Mouse (Mus musculus): ENCODE results near the gene Cldn4. TPM values are rescaled to one million over a fixed set of nuclear protein-coding genes. Genes with fewer than 3 reads are reported as not detected.
A peak's percentile ranks its signal among the peaks of the same experiment; 100 is the strongest.

Cldn4 gene
- total and polyA plus RNA-seq, 3 experiments = 0.17 to 0.51 TPM; not detected in 1

GRCm38 (mm10) chr5:134965473-134965851 is 18.7 kb upstream of the Cldn4 start:
- Histone ChIP-seq H3K4me2 (ENCODE audit: insufficient read depth, low read depth, poor library complexity, severe bottlenecking) (peak overlapping the region; percentile 91), H3K9ac (ENCODE audit: insufficient read depth, low read depth) (peak overlapping the region; percentile 15; the same call in 1 of the 2 replicates), H3K4me3 (replicated peaks in 1 of 3; ENCODE audit: low read depth in 2 of 3, low read length in 2 of 3, poor library complexity in 1 of 3) (no peak overlapping the region), H3K27me3 (replicated peaks) (peaks cover 28% of the 10 kb centered on the region), H3K27ac (ENCODE audit: insufficient read depth, low read depth) (no peak overlapping the region), H3K79me2 (replicated peaks; ENCODE audit: control insufficient read depth, extremely low read depth, insufficient read depth, poor library complexity, severe bottlenecking) (no peaks in the 10 kb centered on the region), H3K9me3 (replicated peaks; ENCODE audit: low read length) (no peaks in the 10 kb centered on the region), H3K4me1 (ENCODE audit: control insufficient read depth in 1 of 2, insufficient read depth in 2 of 2) (peaks cover 0 to 33% of the 10 kb centered on the region in 2 experiments; a peak in 2 of 4 replicates), H3K36me3 (replicated peaks in 1 of 2; ENCODE audit: control insufficient read depth in 1 of 2, insufficient read depth in 1 of 2, low read length in 1 of 2) (no peaks in the 10 kb centered on the region)
- DNase-seq (ENCODE audit: extremely low read depth) = peak; percentile 76
- in situ Hi-C loops (cut with MboI; ENCODE audit: low pct_ligation_motif_present, low pct_unique_long_range_greater_than_20kb, low sequenced_read_pairs) (no loop called here), dilution Hi-C loops (cut with MboI; ENCODE audit: extremely low pct_ligation_motif_present, extremely low pct_unique_long_range_greater_than_20kb, low sequenced_read_pairs) (no loop called here)
- TF ChIP-seq MXI1 (IDR thresholded peaks at IDR 0.05; ENCODE audit: low read depth, low read length) (no peak), JUN (IDR thresholded peaks at IDR 0.05; ENCODE audit: insufficient read depth, low read depth, low read length) (no peak), CHD1 (IDR thresholded peaks at IDR 0.05; ENCODE audit: low read depth, low read length) (no peak), ETS1 (conservative IDR thresholded peaks at IDR 0.05; ENCODE audit: low read depth, low read length) (no peak), MAX (IDR thresholded peaks at IDR 0.05; ENCODE audit: low read length) (no peak), CHD2 (IDR thresholded peaks at IDR 0.05; ENCODE audit: low read length) (no peak), CTCF (conservative IDR thresholded peaks at IDR 0.05 in 1 of 2, IDR thresholded peaks at IDR 0.05 in 1 of 2; ENCODE audit: low read depth in 2 of 2, low read length in 2 of 2) (peak; percentile 63 to 94), MYC (IDR thresholded peaks at IDR 0.05; ENCODE audit: low read depth, low read length) (no peak), ELF1 (IDR thresholded peaks at IDR 0.05; ENCODE audit: low read depth, low read length) (peak; percentile 42; the same call in 1 of the 2 replicates), NELFE (IDR thresholded peaks at IDR 0.05; ENCODE audit: low read depth, low read length) (no peak; the same call in 1 of the 2 replicates), POLR2AphosphoS2 (IDR thresholded peaks at IDR 0.05; ENCODE audit: low read depth, low read length) (no peak), PAX5 (IDR thresholded peaks at IDR 0.05; ENCODE audit: low read length) (no peak), USF2 (conservative IDR thresholded peaks at IDR 0.05; ENCODE audit: low read depth, low read length) (no peak), ZKSCAN1 (IDR thresholded peaks at IDR 0.05; ENCODE audit: borderline replicate concordance, low read depth, low read length) (no peak), JUND (conservative IDR thresholded peaks at IDR 0.05; ENCODE audit: low read depth, low read length) (no peak), RCOR1 (conservative IDR thresholded peaks at IDR 0.05; ENCODE audit: low read depth, low read length) (no peak), POLR2A (IDR thresholded peaks at IDR 0.05; ENCODE audit: low read depth, low read length) (no peak), TCF12 (IDR thresholded peaks at IDR 0.05; ENCODE audit: low read depth, low read length) (no peak), UBTF (IDR thresholded peaks at IDR 0.05; ENCODE audit: low read depth, low read length) (no peak), IRF4 (IDR thresholded peaks at IDR 0.05; ENCODE audit: low read depth, low read length) (no peak), EP300 (IDR thresholded peaks at IDR 0.05; ENCODE audit: low read length) (no peak), ZC3H11A (IDR thresholded peaks at IDR 0.05; ENCODE audit: low read depth, low read length) (peak; percentile 69; the same call in 1 of the 2 replicates), MAFK (IDR thresholded peaks at IDR 0.05; ENCODE audit: insufficient replicate concordance, low read length) (no peak), MAZ (IDR thresholded peaks at IDR 0.05; ENCODE audit: low read depth, low read length) (no peak), RAD21 (IDR thresholded peaks at IDR 0.05; ENCODE audit: low read depth, low read length) (peak; percentile 82), ZNF384 (IDR thresholded peaks at IDR 0.05; ENCODE audit: low read depth, low read length) (no peak), MEF2A (IDR thresholded peaks at IDR 0.05; ENCODE audit: borderline replicate concordance, low read depth, low read length) (0 out of 2 replicates have a peak, but pooled peaks have one; percentile 31), USF1 (IDR thresholded peaks at IDR 0.05; ENCODE audit: low read depth, low read length) (no peak), ZMIZ1 (IDR thresholded peaks at IDR 0.05; ENCODE audit: low read depth, low read length) (no peak), HCFC1 (IDR thresholded peaks at IDR 0.05; ENCODE audit: low read depth, low read length) (no peak), SIN3A (IDR thresholded peaks at IDR 0.05; ENCODE audit: low read length) (no peak), NRF1 (IDR thresholded peaks at IDR 0.05; ENCODE audit: low read depth, low read length) (no peak), GABPA (IDR thresholded peaks at IDR 0.05; ENCODE audit: insufficient replicate concordance, low read depth, low read length) (no peak), BHLHE40 (IDR thresholded peaks at IDR 0.05; ENCODE audit: low read depth, low read length) (no peak), KAT2A (IDR thresholded peaks at IDR 0.05; ENCODE audit: insufficient replicate concordance, low read length) (no peak), E2F4 (IDR thresholded peaks at IDR 0.05; ENCODE audit: insufficient replicate concordance, low read depth, low read length) (no peak), TBP (conservative IDR thresholded peaks at IDR 0.05; ENCODE audit: low read depth, low read length) (no peak), SMC3 (IDR thresholded peaks at IDR 0.05; ENCODE audit: low read depth, low read length) (peak; percentile 92)
